Mouse (Mus musculus) ES-E14 (cell line): Measurements from ENCODE around the gene Cntnap4.

ENCODE experiments used
- CHD2 ChIP-seq: IDR thresholded peaks from 2 replicates; pipeline ENCODE4 v1.6.1; 2014; ENCODE audit warnings: mild to moderate bottlenecking, low read depth, low read length, inconsistent platforms
- MAFK ChIP-seq: IDR thresholded peaks from 2 replicates; pipeline ENCODE4 v1.6.1; 2014; ENCODE audit warnings: mild to moderate bottlenecking, low read depth, low read length, inconsistent platforms; ENCODE audit not compliant: insufficient read depth
- ZC3H11A ChIP-seq: IDR thresholded peaks from 2 replicates; pipeline ENCODE4 v1.6.1; 2012; ENCODE audit warnings: low read depth, mild to moderate bottlenecking, inconsistent platforms, low read length, borderline replicate concordance
- ZNF384 ChIP-seq: IDR thresholded peaks from 2 replicates; pipeline ENCODE4 v1.6.1; 2012; ENCODE audit warnings: low read depth, low read length, inconsistent platforms

GRCm38 (mm10) chr8:112730583-112731432, 161.0 kb downstream of the Cntnap4 start:
- TF ChIP-seq ZC3H11A = no peak
- TF ChIP-seq ZNF384 = no peak
- no peak for TF ChIP-seq MAFK
- TF ChIP-seq CHD2 = no peak
